Mouse (Mus musculus) spleen, postnatal 14 days (tissue): ENCODE data around the gene Mab21l3.
A peak's percentile ranks its signal among the peaks of the same experiment; 100 is the strongest.

Source experiments
- DNase-seq, 2 experiments: peaks; one replicate each; pipeline ENCODE4 v3.0.0; 2021 to 2022; ENCODE audit warnings: low spot score in 2 of 2

The Mab21l3 gene

GRCm38 (mm10) chr3:101848816-101849215 lies at the start of gene Mab21l3:
Gene Mab21l3 (minus strand): TSS chr3:101848959.
- no peak for DNase-seq

GRCm38 (mm10) chr3:101897377-101897974 lies 48.7 kb upstream of the Mab21l3 start:
- DNase-seq, result no peak

- peak; percentile 20 to 55 for DNase-seq
These were observed 48.1 kb upstream of the Mab21l3 start for GRCm38 (mm10) chr3:101896893-101897292.

- no peak for DNase-seq
These were observed 46.7 kb upstream of the Mab21l3 start for GRCm38 (mm10) chr3:101895376-101895910.

GRCm38 (mm10) chr3:101885591-101885990 lies 36.8 kb upstream of the Mab21l3 start:
- no peak for DNase-seq

GRCm38 (mm10) chr3:101885041-101885440 lies 36.3 kb upstream of the Mab21l3 start:
- DNase-seq, result no peak

- no peak for DNase-seq
These were observed 35.1 kb upstream of the Mab21l3 start for GRCm38 (mm10) chr3:101883902-101884301.

GRCm38 (mm10) chr3:101881721-101882120 lies 33.0 kb upstream of the Mab21l3 start:
- no peak for DNase-seq

GRCm38 (mm10) chr3:101880818-101881217 lies 32.1 kb upstream of the Mab21l3 start:
- no peak for DNase-seq

- DNase-seq, result no peak
These were observed 29.4 kb upstream of the Mab21l3 start for GRCm38 (mm10) chr3:101878136-101878535.

GRCm38 (mm10) chr3:101876459-101877285 lies 27.9 kb upstream of the Mab21l3 start:
- no peak for DNase-seq

GRCm38 (mm10) chr3:101875258-101875920 lies 26.6 kb upstream of the Mab21l3 start:
- no peak for DNase-seq

GRCm38 (mm10) chr3:101873061-101873675 lies 24.4 kb upstream of the Mab21l3 start:
- no peak for DNase-seq

- DNase-seq, result no peak
These were observed 23.2 kb upstream of the Mab21l3 start for GRCm38 (mm10) chr3:101871951-101872350.

- DNase-seq, result no peak
These were observed 18.3 kb upstream of the Mab21l3 start for GRCm38 (mm10) chr3:101867001-101867421.

- no peak for DNase-seq
These were observed 13.1 kb upstream of the Mab21l3 start for GRCm38 (mm10) chr3:101861856-101862255.

GRCm38 (mm10) chr3:101860151-101860550 lies 11.4 kb upstream of the Mab21l3 start:
- no peak for DNase-seq

GRCm38 (mm10) chr3:101859740-101860139 lies 11.0 kb upstream of the Mab21l3 start:
- no peak for DNase-seq

GRCm38 (mm10) chr3:101854075-101854474 lies 5.3 kb upstream of the Mab21l3 start:
- DNase-seq, result no peak

- no peak for DNase-seq
These were observed 2.6 kb upstream of the Mab21l3 start for GRCm38 (mm10) chr3:101851363-101851762.

GRCm38 (mm10) chr3:101846096-101846495 lies 2.7 kb downstream of the Mab21l3 start:
- no peak for DNase-seq
